Mouse (Mus musculus): ENCODE data around the gene Fam207a. TPM values are rescaled to one million over a fixed set of nuclear protein-coding genes. Genes with fewer than 3 reads are reported as not detected.

Fam207a gene
- total RNA-seq, 2 experiments from 2014 or later, result 5.9 to 16.2 TPM

Other genes starting within 250 kb of the Fam207a start
- gene Adarb1, start 97.5 kb downstream of the Fam207a start, total RNA-seq (2015; ENCODE audit: low replicate concordance), result not detected in 2 replicates
- not detected in 2 replicates for gene Adarb1, start 97.5 kb downstream of the Fam207a start, total RNA-seq (2017; ENCODE audit: low replicate concordance)
- gene Itgb2, start 14.5 kb upstream of the Fam207a start, total RNA-seq (2015; ENCODE audit: low replicate concordance), result 36.4 and 37.3 TPM in 2 replicates
- gene Itgb2, start 14.5 kb upstream of the Fam207a start, total RNA-seq (2017; ENCODE audit: low replicate concordance), result 20.9 and 29.3 TPM in 2 replicates
- gene Pttg1ip, start 65.9 kb upstream of the Fam207a start, total RNA-seq (2015; ENCODE audit: low replicate concordance), result 62.5 and 73.9 TPM in 2 replicates
- 34.0 and 59.3 TPM in 2 replicates for gene Pttg1ip, start 65.9 kb upstream of the Fam207a start, total RNA-seq (2017; ENCODE audit: low replicate concordance)
- gene Sumo3, start 90.3 kb upstream of the Fam207a start, total RNA-seq (2015; ENCODE audit: low replicate concordance), result 9.2 and 14.8 TPM in 2 replicates
- gene Sumo3, start 90.3 kb upstream of the Fam207a start, total RNA-seq (2017; ENCODE audit: low replicate concordance), result 21.1 and 33.6 TPM in 2 replicates
- not detected in 2 replicates for gene Gm49325, start 90.4 kb upstream of the Fam207a start, total RNA-seq (2015; ENCODE audit: low replicate concordance)
- gene Gm49325, start 90.4 kb upstream of the Fam207a start, total RNA-seq (2017; ENCODE audit: low replicate concordance), result not detected in 2 replicates
- 6.8 and 9.6 TPM in 2 replicates for gene Ube2g2, start 106.5 kb upstream of the Fam207a start, total RNA-seq (2015; ENCODE audit: low replicate concordance)
- 10.4 and 11.3 TPM in 2 replicates for gene Ube2g2, start 106.5 kb upstream of the Fam207a start, total RNA-seq (2017; ENCODE audit: low replicate concordance)
- gene Tspear, start 170.8 kb upstream of the Fam207a start, total RNA-seq (2015; ENCODE audit: low replicate concordance), result not detected in 2 replicates
- not detected in 2 replicates for gene Tspear, start 170.8 kb upstream of the Fam207a start, total RNA-seq (2017; ENCODE audit: low replicate concordance)
- not detected in 2 replicates for gene Gm19402, start 175.0 kb upstream of the Fam207a start, total RNA-seq (2015; ENCODE audit: low replicate concordance)
- not detected in 2 replicates for gene Gm19402, start 175.0 kb upstream of the Fam207a start, total RNA-seq (2017; ENCODE audit: low replicate concordance)
- gene Gm9508, start 181.4 kb upstream of the Fam207a start, total RNA-seq (2015; ENCODE audit: low replicate concordance), result not detected in 2 replicates
- not detected in 2 replicates for gene Gm9508, start 181.4 kb upstream of the Fam207a start, total RNA-seq (2017; ENCODE audit: low replicate concordance)
- not detected in 2 replicates for gene Gm10272, start 190.8 kb upstream of the Fam207a start, total RNA-seq (2015; ENCODE audit: low replicate concordance)
- gene Gm10272, start 190.8 kb upstream of the Fam207a start, total RNA-seq (2017; ENCODE audit: low replicate concordance), result not detected in 2 replicates
- not detected in 2 replicates for gene Gm10024, start 195.7 kb upstream of the Fam207a start, total RNA-seq (2015; ENCODE audit: low replicate concordance)
- gene Gm10024, start 195.7 kb upstream of the Fam207a start, total RNA-seq (2017; ENCODE audit: low replicate concordance), result not detected in 2 replicates
- gene Gm10142, start 200.0 kb upstream of the Fam207a start, total RNA-seq (2015; ENCODE audit: low replicate concordance), result not detected in 2 replicates
- not detected in 2 replicates for gene Gm10142, start 200.0 kb upstream of the Fam207a start, total RNA-seq (2017; ENCODE audit: low replicate concordance)
- not detected in 2 replicates for gene Krtap12-1, start 204.8 kb upstream of the Fam207a start, total RNA-seq (2015; ENCODE audit: low replicate concordance)
- gene Krtap12-1, start 204.8 kb upstream of the Fam207a start, total RNA-seq (2017; ENCODE audit: low replicate concordance), result not detected in 2 replicates
- gene Gm10100, start 210.7 kb upstream of the Fam207a start, total RNA-seq (2015; ENCODE audit: low replicate concordance), result not detected in 2 replicates
- gene Gm10100, start 210.7 kb upstream of the Fam207a start, total RNA-seq (2017; ENCODE audit: low replicate concordance), result not detected in 2 replicates
- gene Gm18596, start 226.9 kb upstream of the Fam207a start, total RNA-seq (2015; ENCODE audit: low replicate concordance), result not detected in 2 replicates
- not detected in 2 replicates for gene Gm18596, start 226.9 kb upstream of the Fam207a start, total RNA-seq (2017; ENCODE audit: low replicate concordance)
- gene Gm9736, start 235.6 kb upstream of the Fam207a start, total RNA-seq (2015; ENCODE audit: low replicate concordance), result not detected in 2 replicates
- gene Gm9736, start 235.6 kb upstream of the Fam207a start, total RNA-seq (2017; ENCODE audit: low replicate concordance), result not detected in 2 replicates
- gene Gm3233, start 243.9 kb upstream of the Fam207a start, total RNA-seq (2015; ENCODE audit: low replicate concordance), result not detected in 2 replicates
- not detected in 2 replicates for gene Gm3233, start 243.9 kb upstream of the Fam207a start, total RNA-seq (2017; ENCODE audit: low replicate concordance)

Data from erythroid progenitor cell, adult 5-6 weeks (primary cell).